Mouse (Mus musculus) stomach, embryonic 15.5 days (tissue): Measurements from ENCODE around the gene 1700001L19Rik. TPM values are rescaled to one million over a fixed set of nuclear protein-coding genes. Genes with fewer than 3 reads are reported as not detected.

Source experiments
- ATAC-seq: fragments of 200-750 bp; cut with Nextera tagmentation; 2 replicates; pipeline ENCODE4 v1.8.0; 2017; ENCODE audit warnings: low read depth, moderate number of reproducible peaks, moderate TSS enrichment; ENCODE audit not compliant: insufficient read depth, low FRiP score
- H3K27ac ChIP-seq: fragments of 300-500 bp; sonication (generic); 2 replicates; pipeline ENCODE4 v1.5.1; 2015; ENCODE audit warnings: mild to moderate bottlenecking, inconsistent platforms
- H3K27me3 ChIP-seq: fragments of 300-500 bp; sonication (generic); replicated peaks from 2 replicates; pipeline ENCODE4 v1.6.1; 2015; ENCODE audit warnings: inconsistent platforms
- H3K36me3 ChIP-seq: fragments of 300-500 bp; sonication (generic); 2 replicates; pipeline ENCODE4 v1.6.1; 2015; ENCODE audit warnings: inconsistent platforms
- H3K4me1 ChIP-seq: fragments of 300-500 bp; sonication (generic); 2 replicates; pipeline ENCODE4 v1.6.1; 2015; ENCODE audit warnings: inconsistent platforms
- H3K4me2 ChIP-seq: fragments of 300-500 bp; sonication (generic); 2 replicates; pipeline ENCODE4 v1.6.1; 2015; ENCODE audit warnings: mild to moderate bottlenecking, inconsistent platforms
- H3K4me3 ChIP-seq: fragments of 300-500 bp; sonication (generic); replicated peaks from 2 replicates; pipeline ENCODE4 v1.5.1; 2015; ENCODE audit warnings: inconsistent platforms
- H3K9ac ChIP-seq: fragments of 300-500 bp; sonication (generic); 2 replicates; pipeline ENCODE4 v1.6.1; 2015; ENCODE audit warnings: inconsistent platforms
- H3K9me3 ChIP-seq: fragments of 300-500 bp; sonication (generic); 2 replicates; pipeline ENCODE4 v1.6.1; 2016; ENCODE audit warnings: inconsistent platforms
- WGBS: fragments of 180-500 bp; shearing (Covaris S2); methylation state at CpG from one replicate; pipeline ENCODE4 v1.1.7; 2015; 5-methylcytosine and 5-hydroxymethylcytosine counted together
- polyA plus RNA-seq: library from polyadenylated mRNA; unstranded; fragments of >200 nt; fragmentation: Nextera tagmentation; extraction: Ambion mirVana; gene quantifications from 2 replicates; pipeline ENCODE4 v1.2.1, GENCODE M21; 2015

Gene 1700001L19Rik
- polyA plus RNA-seq, 1 experiment from 2014 or later, result 0.21 TPM

GRCm38 (mm10) chr13:68627041-68627440 lies 29.8 kb downstream of the 1700001L19Rik start:
- Histone ChIP-seq H3K27ac (no peak overlapping the region), H3K27me3 (no peaks in the 10 kb centered on the region), H3K4me3 (no peak overlapping the region), H3K9ac (no peak overlapping the region), H3K4me1 (no peaks in the 10 kb centered on the region), H3K4me2 (no peak overlapping the region), H3K9me3 (no peaks in the 10 kb centered on the region), H3K36me3 (no peaks in the 10 kb centered on the region)
- WGBS, result 77% methylated on average over 3 of the region's 3 CpGs
- ATAC-seq, result no peak

GRCm38 (mm10) chr13:68642786-68643185 lies 45.6 kb downstream of the 1700001L19Rik start:
- no peaks in the 10 kb centered on the region for H3K27me3 ChIP-seq
- H3K4me3 ChIP-seq, result no peak overlapping the region
- WGBS, result 89% methylated on average over 1 of the region's 1 CpGs
- no peaks in the 10 kb centered on the region for H3K9me3 ChIP-seq
- H3K27ac ChIP-seq, result no peak overlapping the region
- ATAC-seq, result no peak
- H3K4me1 ChIP-seq, result no peaks in the 10 kb centered on the region
- H3K9ac ChIP-seq, result no peak overlapping the region
- H3K36me3 ChIP-seq, result no peaks in the 10 kb centered on the region
- H3K4me2 ChIP-seq, result no peak overlapping the region

Other genes with a start within 250 kb of the 1700001L19Rik start
- 17.2 and 20.5 TPM in 2 replicates for gene Mtrr, start 15.3 kb upstream of the 1700001L19Rik start, polyA plus RNA-seq
- 28.4 TPM in 2 replicates for gene Fastkd3, start 15.2 kb upstream of the 1700001L19Rik start, polyA plus RNA-seq